Mouse (Mus musculus) layer of hippocampus, adult 9-11 months (tissue): ENCODE data around the gene Adam19.
"Not testable (repeated sequence)": the region's sequence is repeated elsewhere in the genome, so short reads cannot be mapped to it uniquely, and the experiment has no call there.

Experiments
- DNase-seq: peaks from one replicate; pipeline ENCODE4 v3.0.0; 2022

The Adam19 gene

GRCm38 (mm10) chr11:46055896-46056769, at the start of gene Adam19:
Gene Adam19 (plus strand): TSS chr11:46055992.
- peak; percentile 23 for DNase-seq

DNA sequence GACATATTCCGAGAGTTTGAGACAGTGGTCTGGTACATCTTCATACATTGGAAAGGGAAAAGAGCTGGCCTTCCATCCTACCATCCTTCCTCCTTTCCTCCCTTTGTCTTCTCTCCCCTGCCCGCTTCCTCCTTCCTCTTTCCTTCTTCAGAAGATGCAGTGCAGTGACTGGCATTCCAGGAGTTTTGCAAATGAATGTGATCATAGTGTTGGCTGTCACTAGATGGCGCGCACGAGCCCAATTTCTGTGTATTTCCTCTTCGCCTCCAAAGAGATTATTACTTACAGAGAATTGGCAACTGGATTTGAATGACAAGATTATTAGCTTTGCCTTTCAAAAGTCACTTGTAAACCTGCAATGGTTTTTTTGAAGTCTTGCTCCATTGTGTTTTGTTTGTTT, 39.7 kb upstream of the Adam19 start:
- peak; percentile 13 for DNase-seq

GRCm38 (mm10) chr11:46020246-46020645, 35.5 kb upstream of the Adam19 start:
- no peak for DNase-seq

GRCm38 (mm10) chr11:46021850-46022249, 33.9 kb upstream of the Adam19 start:
- no peak for DNase-seq

DNA sequence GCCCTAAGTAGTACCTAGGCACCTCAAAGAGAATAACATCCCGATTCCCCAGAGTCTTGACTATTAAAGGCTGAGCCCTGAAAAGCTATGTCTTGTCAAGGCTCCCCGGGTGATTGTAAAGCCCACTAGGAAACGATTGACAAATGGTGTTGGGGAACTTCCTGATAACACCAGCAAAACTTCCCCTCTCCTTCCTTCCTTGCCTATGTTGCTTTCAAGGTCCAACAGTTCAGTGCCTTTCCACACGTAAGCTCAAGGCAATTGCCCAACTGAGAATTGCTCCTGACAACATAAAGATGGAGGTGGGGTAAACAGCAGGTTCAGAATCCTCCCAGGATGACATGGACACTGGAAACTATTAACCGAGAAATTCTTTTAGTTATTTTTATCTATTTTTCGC, 32.8 kb upstream of the Adam19 start:
- no peak for DNase-seq

- no peak for DNase-seq
These were observed 29.8 kb upstream of the Adam19 start for GRCm38 (mm10) chr11:46025962-46026392.

- no peak for DNase-seq
These were observed 27.6 kb upstream of the Adam19 start for GRCm38 (mm10) chr11:46027952-46028814.

DNA sequence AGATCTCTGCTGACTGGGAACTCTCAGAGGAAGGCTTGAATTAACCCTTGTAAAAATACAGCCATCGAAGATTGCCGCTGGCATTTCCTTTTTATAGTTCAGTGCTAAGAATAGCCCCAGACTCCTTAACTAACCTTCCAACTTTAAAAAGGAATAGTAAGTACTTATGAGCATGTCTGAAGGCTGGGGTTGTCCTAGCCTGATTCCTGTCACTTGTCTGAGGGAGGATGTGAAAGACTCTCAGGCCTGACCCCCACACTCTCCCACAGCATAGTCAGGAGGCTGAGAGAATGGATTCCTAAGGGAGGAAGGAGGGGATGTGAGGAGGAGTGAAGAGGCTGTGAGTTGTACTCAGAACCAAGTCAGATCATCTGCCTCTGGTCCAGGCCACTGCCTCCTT, 26.3 kb upstream of the Adam19 start:
- DNase-seq = no peak

DNA sequence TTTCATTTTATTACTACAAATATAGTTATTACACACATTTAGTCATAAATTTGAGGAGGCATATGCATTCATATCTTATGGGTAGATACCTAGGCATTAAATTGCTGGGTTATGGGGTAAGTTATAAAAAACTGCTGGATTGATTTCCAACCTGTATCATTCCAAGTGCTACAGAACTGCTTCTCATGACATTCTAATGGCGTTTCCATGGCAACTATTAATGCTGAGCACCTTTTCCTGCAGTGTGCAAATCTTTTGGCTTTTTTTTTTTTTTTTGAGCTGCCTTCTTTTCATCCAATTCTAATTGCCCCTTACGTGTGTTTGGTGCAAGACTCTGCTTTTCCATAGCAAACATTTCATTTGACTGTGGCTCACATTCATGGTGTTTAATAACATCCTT, 25.8 kb upstream of the Adam19 start:
- no peak for DNase-seq

GRCm38 (mm10) chr11:46031470-46031869, 24.3 kb upstream of the Adam19 start:
- DNase-seq = no peak

GRCm38 (mm10) chr11:46032956-46033355, 22.8 kb upstream of the Adam19 start:
- DNase-seq = no peak

GRCm38 (mm10) chr11:46036374-46036773, 19.4 kb upstream of the Adam19 start:
- DNase-seq = no peak

DNA sequence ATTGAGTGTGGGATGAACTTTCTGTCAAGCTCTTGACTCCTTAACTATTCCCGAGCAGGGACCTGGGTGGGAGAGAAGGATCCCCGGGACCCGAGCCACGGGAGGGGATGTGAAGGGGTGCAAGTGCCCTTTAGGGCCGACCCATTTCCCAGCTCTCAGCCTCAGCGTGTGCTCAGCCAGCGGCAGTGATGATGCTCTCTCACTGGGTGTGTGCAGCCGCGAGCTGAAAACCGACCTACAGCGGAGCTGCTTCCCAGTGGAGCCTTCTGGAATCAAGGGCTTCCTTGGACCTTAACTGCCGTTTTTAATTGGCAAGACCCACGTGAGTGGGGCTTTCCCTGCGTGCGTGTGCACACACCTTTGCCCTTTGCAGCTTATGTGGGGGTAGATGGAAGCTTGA, 16.9 kb upstream of the Adam19 start:
- no peak for DNase-seq

DNA sequence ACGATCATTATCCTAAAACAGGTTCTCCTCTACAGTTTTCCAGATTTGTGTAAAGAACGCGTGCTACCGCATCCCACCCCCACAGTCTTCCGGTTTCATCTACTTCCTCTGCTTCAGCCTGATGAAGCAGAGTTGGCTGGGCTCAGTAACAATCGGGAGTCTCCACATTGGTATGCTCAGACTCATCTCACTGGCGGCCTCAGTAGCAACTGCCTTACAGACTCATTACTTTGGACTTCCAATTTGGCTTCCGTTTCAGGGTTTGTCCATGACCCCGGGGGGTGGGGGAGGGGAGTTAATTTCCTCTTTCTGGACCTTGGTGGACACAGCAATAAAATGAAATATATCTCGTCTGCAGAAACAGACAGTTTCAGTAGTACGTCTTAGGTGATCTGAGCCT, 16.5 kb upstream of the Adam19 start:
- no peak for DNase-seq

DNA sequence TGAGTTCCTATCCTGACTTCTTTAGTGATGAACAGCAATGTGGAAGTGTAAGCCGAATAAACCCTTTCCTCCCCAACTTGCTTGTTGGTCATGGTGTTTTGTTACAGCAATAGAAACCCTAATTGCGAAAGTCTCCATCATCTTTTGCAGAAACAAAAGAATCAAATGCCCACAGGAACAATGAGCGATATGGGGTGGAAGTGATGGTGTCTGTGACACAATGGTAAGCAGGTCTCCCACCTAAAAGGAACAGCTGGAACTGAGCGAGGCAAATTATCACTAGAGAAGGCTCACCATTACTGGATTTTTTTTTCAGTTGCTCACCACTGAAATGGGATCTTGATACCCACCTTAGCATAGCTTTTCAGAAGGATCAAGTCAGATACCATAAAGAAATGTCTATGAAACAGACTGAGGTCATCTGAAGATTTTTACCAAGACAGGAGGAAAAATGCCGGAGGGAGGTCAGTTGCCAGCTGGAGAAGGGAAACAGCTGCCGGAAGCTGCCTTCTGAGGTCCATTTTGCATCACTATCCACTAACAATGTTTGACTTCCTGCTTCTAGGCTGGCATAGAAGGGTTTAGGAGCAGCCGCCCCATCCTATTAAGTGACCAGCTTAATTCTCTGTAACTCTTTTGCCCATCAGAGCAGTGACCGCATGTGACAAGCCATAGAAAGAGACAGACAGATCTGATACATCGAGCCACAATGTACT, 14.8 kb upstream of the Adam19 start:
- no peak for DNase-seq

DNA sequence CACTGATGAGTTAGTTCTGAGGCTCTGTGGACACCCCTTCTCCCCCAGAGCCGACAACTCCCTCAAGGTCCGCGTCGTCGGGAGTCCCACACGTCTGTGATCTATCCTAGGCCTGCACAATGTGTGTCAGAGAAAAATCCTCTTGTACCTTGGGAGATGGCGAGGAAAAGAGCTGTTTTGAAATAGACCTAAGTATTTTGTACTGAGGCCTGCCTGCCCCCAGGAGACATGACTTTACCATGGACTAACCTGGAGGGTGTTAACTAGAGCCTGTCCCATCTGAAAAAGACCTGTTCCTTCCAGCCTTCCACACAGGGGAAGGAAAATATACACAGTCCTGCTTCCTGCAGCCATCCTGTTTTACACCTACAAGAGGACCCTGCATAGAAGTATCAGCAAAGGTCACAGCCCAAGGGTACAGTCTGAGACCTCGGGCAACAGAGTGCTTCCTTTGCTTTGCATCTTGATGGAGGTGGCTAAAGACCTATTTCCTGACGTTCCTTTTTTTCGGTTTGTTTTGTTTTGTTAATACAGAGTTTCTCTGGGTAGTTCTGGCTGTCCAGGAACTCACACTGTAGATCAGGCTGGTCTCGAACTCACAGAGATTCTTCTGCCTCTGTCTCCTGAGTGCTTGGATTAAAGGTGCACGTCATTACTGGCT, 14.1 kb upstream of the Adam19 start:
- DNase-seq = no peak

DNA sequence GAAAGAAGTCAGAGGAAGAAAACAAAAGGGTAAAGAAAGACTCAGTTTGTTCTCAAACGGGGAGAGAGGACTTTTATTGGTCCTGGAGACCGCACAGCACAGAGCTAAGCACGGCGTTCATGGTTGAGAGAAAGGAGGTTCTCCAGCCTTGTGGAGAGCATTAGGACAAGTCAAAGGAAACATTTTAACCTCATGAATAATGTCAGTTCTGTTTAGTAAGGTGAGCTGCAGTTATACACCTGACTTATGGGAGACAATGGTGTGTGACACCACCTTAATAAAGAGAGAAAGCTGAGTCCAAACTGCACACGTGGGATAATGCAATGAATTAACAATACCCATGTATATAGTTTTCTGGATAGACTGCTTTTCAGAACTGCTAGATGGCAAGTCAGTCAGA, 11.0 kb upstream of the Adam19 start:
- DNase-seq = no peak

- DNase-seq = no peak
These were observed 8.5 kb upstream of the Adam19 start for GRCm38 (mm10) chr11:46047264-46047663.

- DNase-seq = peak; percentile 30
These were observed 3.6 kb upstream of the Adam19 start, which contains the start of gene Gm12166 for GRCm38 (mm10) chr11:46052105-46052659. Gene Gm12166 (minus strand): TSS chr11:46052321.

- DNase-seq = not testable (repeated sequence)
These were observed 2.3 kb upstream of the Adam19 start for GRCm38 (mm10) chr11:46053457-46053856.

GRCm38 (mm10) chr11:46054311-46054710, 1.5 kb upstream of the Adam19 start:
- no peak for DNase-seq
